Mouse (Mus musculus) spleen, adult 2 months (tissue): Measurements from ENCODE around the gene Ctc1.

ENCODE experiments used
- CTCF ChIP-seq: fragments of 200-500 bp; IDR thresholded peaks from 2 replicates; pipeline ENCODE4 v1.5.1; 2011; ENCODE audit warnings: mild to moderate bottlenecking, inconsistent platforms; ENCODE audit not compliant: insufficient read depth, insufficient read length, insufficient replicate concordance; ENCODE audit errors: extremely low read depth
- POLR2A ChIP-seq: fragments of 200-500 bp; IDR thresholded peaks from 2 replicates; pipeline ENCODE4 v1.6.1; 2011; ENCODE audit warnings: low read depth, low read length, inconsistent platforms

DNA sequence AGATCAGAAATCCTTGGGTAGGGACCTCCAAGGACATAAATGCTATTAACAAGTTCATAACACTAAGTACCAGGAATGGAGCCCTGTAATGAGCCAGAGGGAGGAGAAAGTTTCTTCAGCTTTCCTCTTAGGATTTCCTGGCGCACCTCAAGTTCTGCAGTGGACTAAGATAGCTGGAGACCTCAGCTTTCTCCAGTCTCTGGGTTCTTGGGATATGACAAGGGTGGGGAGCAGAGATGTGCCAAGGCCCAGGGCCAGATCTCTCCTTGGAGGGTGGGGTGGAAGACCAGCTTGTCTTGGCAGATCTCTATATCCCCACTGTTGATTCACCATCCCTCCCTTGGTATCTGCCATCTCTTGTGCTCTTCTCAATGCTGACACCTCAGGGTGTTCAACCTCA, 40.1 kb upstream of the Ctc1 start:
- TF ChIP-seq POLR2A (no peak), CTCF (no peak)
